Mouse (Mus musculus) regulatory T cell (primary cell): ENCODE data around the gene Hspbp1.

Source experiments
- in situ Hi-C: fragments of 300-600 bp; cut with MboI, MseI; formaldehyde crosslinking; loops from one replicate; pipeline ENCODE4 v1.15.1; 2025; ENCODE audit warnings: high pct_unique_total_duplicates

Hspbp1 gene

GRCm38 (mm10) chr7:4636179-4636578, 48.7 kb downstream of the Hspbp1 start:
- in situ Hi-C loops: no loop called here

GRCm38 (mm10) chr7:4631031-4631430, 53.8 kb downstream of the Hspbp1 start, which contains the start of gene Tmem86b:
Gene Tmem86b (minus strand): TSS chr7:4631422.
- in situ Hi-C loops: no loop called here

GRCm38 (mm10) chr7:4630198-4630597, 54.7 kb downstream of the Hspbp1 start:
- in situ Hi-C loops: no loop called here

- in situ Hi-C loops: loop anchor here (5.0 kb wide), 2 partner anchors 53 to 77 kb away; no protein-coding TSS in a partner anchor
These were observed 55.3 kb downstream of the Hspbp1 start for GRCm38 (mm10) chr7:4629586-4629985.

GRCm38 (mm10) chr7:4625928-4626327, 58.9 kb downstream of the Hspbp1 start:
- in situ Hi-C loops: loop anchor here (5.0 kb wide), 2 partner anchors 56 to 74 kb away; no protein-coding TSS in a partner anchor

GRCm38 (mm10) chr7:4624343-4624742, 60.5 kb downstream of the Hspbp1 start:
- in situ Hi-C loops: no loop called here

- in situ Hi-C loops: no loop called here
These were observed 61.2 kb downstream of the Hspbp1 start for GRCm38 (mm10) chr7:4623544-4624189.

- in situ Hi-C loops: no loop called here
These were observed 64.9 kb downstream of the Hspbp1 start for GRCm38 (mm10) chr7:4619979-4620378.

- in situ Hi-C loops: no loop called here
These were observed 71.0 kb downstream of the Hspbp1 start for GRCm38 (mm10) chr7:4613740-4614403.

- in situ Hi-C loops: no loop called here
These were observed 71.9 kb downstream of the Hspbp1 start for GRCm38 (mm10) chr7:4612956-4613355.

- in situ Hi-C loops: no loop called here
These were observed 72.5 kb downstream of the Hspbp1 start for GRCm38 (mm10) chr7:4612386-4612785.

- in situ Hi-C loops: no loop called here
These were observed 72.9 kb downstream of the Hspbp1 start for GRCm38 (mm10) chr7:4611921-4612341.

GRCm38 (mm10) chr7:4611511-4611910, 73.4 kb downstream of the Hspbp1 start:
- in situ Hi-C loops: no loop called here
